Mouse (Mus musculus) left cerebral cortex, postnatal 10 days (tissue): ENCODE measurements around the gene Desi1. TPM values are rescaled to one million over a fixed set of nuclear protein-coding genes. Genes with fewer than 3 reads are reported as not detected.
"Not testable (repeated sequence)": the region's sequence is repeated elsewhere in the genome, so short reads cannot be mapped to it uniquely, and the experiment has no call there.

Experiments
- DNase-seq, 2 experiments: peaks; one replicate each; pipeline ENCODE4 v3.0.0; 2021 to 2022; ENCODE audit warnings: low spot score in 2 of 2, mixed read lengths in 1 of 2; ENCODE audit errors: extremely low spot score in 1 of 2
- intact Hi-C: fragments of 180-260 bp; cut with DNase I; formaldehyde crosslinking; loops from one replicate; pipeline ENCODE4 v1.15.1; 2025
- total RNA-seq, 2 experiments: library from RNA; stranded (reverse); gene quantifications; 2 replicates each; pipeline ENCODE4 v1.2.3; 2021

Gene Desi1
- total RNA-seq, 2 experiments from 2014 or later, result 91.9 to 93.6 TPM

DNA sequence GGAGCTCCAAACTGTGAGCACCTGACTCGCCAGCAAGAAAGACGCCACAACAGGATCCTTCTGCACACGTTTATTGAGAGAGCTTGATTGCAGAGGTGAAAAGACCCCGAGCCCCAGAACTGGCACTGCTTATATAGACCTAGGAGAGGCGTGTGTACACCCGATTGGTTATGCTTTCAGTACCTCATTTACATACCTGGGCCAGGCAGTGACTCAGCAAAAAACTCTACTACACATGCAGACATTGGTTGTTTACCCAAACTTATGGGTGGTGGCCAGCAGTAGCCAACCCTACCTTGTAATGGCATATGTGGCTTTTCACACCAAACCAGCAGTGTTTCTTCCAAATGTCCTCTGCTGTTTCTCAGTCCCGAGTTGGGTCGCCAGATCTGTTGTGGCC lies 58.5 kb downstream of the Desi1 start:
- DNase-seq, intact Hi-C loops: not testable (repeated sequence)

DNA sequence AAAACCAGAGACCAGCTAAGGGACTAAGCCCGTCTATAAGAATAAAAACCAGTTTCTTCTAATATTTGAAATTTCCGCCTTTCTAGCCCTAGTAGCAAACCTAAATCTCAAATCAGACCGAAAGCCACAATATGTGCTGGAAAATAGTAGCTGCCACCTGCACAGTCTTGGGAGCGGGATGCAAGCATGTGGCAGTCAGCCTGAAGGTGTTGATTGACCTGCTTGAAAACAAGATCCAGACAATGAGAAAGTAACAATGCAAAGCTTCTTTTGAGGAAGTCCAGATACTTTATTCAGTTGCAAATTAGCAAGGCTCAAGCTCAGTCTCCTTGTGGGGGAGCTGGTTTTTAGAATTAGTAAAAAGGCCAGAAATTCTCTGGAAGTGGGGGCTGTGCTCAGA lies 63.2 kb downstream of the Desi1 start:
- intact Hi-C loops, DNase-seq: not testable (repeated sequence)

DNA sequence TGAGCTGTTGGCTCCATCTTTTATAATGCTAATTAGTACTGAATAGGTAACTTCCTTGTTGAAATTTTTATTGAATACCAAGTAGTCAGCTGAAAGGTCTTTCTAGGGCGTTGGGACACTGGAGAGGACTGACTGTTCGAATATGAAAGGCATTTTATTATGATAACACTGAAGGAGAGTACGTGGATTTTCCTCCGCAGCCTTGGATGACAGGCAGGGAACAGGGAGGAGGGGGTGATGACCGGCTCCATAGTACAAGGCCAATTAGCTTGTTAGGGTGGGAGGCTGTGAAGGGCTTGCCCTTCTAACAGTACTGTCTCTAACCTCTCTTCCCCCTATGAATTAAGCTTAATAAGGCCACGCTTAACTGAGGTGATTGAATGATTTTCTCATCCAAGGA lies 64.0 kb downstream of the Desi1 start:
- intact Hi-C loops, DNase-seq: not testable (repeated sequence)

DNA sequence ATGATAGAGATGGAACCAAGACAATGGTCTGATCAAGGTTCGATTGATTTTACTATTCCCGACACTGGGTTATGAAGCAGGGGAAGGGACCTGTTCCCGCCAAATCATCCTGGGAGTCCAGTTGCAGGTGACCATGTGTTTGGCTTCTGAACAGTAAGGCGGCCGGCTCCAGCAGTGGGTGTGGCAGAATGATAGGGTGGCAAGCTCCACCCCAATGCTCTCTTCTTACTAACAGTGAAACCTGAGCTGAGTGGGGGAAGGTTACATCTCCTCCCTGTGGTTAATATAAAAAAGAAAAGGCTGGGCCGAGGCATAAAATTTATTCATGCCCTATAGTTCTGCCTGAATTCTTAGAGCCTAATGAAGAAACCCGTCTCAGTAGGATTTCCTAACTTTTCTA lies 64.5 kb downstream of the Desi1 start:
- DNase-seq, result no peak
- intact Hi-C loops, result no loop called here

DNA sequence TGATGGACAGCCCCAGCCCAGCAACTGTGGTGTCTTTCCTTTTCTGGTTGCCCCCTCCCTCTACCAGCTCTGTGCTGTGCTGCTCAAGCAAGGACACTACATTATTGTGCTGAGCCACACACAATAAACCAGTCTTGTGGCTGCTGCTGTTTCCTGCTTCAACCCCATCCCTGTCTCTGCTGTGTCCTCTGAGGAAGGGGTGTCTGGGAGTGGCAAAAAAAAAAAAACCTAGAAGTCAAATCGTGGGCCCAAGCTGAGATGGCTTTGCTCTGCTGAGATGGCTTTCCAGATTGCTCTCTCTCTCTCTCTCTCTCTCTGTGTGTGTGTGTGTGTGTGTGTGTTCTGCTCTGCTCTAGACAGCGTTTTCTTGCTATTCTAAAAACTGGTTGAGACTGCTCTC lies 65.2 kb downstream of the Desi1 start:
- intact Hi-C loops, result no loop called here
- DNase-seq, result no peak

DNA sequence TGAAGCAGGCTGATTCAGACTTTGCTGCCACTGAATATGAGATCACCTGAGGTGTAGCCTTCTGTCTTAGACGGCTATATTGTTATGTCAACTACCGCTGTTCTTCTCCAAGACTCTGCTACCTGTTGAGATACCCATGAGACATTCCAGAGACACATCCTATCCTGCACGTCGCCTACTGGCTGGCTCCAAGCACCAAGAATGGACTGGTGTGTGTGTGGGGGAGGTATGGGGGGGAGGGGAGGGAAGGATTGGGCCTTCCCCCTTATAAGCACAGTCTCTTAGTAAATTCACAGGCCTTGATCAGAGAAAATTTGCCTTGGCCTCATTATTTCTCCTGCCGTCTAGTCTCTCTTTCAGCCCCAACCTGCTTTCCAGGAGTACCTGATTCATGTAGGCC lies 65.8 kb downstream of the Desi1 start:
- intact Hi-C loops, result no loop called here
- DNase-seq, result no peak

DNA sequence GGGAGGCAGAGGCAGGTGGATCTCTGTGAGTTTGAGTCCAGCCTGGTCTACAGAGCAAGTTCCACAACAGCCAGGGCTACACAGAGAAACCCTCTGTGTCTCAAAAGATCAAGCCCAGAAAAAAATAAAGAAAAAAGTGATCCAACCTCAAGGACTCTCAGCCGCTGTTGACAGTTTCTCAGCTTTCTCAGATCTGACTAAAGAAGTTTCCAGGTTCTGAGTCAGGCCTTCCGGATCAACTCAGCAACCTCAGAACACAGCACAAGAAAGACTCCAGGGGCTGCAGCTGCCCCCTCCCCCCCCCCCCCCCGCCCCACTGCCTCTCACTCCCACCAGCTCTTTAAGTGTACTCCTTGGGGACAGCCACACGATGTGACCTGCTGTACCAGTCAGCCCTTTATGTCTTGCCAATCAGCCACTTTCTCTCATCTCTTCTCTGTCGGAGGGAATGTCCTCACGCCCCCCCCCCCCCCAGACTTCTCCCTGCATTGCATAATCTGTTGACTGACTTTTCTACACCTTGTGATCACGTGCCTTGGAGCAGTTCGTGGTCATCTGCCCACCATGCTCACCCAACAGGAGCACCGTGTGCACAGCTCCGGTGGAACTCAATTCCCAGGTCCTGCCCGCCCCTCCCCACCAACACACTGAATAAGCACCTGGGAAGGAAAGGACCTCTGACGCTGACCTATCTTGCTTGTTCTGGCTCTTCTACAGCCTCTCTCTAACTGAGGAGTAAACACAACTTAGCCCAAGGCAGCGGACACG lies 67.4 kb downstream of the Desi1 start:
- no peak for DNase-seq
- intact Hi-C loops, result no loop called here

DNA sequence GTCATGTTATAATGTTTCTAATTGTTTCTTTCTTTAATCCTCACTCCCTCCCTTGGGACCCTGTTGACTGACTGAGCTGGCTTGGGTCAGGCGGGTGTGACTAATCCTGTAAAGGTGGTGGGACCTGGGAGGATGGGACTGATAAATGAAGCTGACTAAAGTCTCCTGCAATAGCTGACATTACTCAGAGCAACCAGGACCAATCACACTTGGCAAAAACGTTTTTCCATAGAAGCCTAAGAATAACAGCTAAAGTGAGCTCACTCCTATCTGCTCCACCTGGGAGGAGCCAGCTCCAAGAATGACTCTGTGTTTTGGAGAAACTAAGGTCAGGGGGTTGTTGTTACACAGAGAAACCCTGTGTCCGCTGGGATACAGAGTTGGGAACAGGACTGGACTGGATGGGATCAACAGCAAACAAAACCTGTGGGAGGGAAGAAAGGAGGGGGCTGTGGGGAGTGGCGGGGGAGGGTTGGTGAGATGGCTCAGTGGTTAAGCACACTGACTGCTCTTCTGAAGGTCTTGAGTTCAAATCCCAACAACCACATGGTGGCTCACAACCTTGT lies 68.6 kb downstream of the Desi1 start:
- intact Hi-C loops, result no loop called here
- DNase-seq, result no peak

DNA sequence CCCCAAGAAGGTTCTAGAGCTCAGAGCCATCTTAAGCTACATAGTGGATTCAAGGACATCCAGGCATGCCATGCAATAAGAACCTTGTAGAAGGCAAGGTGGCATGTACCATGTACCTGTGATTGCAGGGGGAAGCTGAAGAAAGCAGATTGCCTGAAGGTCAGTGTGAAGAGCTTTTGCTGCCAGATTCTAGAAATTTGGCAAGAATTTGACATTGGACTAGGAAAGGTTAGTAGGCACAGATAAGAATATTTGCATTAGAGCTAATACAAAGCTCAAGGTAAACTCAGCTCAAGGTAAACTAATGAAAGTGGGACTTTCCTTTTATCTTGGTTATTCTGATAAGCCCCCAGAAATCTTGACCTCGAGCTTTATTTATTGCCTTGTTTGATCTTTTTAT lies 69.4 kb downstream of the Desi1 start:
- intact Hi-C loops, result no loop called here
- DNase-seq, result no peak

DNA sequence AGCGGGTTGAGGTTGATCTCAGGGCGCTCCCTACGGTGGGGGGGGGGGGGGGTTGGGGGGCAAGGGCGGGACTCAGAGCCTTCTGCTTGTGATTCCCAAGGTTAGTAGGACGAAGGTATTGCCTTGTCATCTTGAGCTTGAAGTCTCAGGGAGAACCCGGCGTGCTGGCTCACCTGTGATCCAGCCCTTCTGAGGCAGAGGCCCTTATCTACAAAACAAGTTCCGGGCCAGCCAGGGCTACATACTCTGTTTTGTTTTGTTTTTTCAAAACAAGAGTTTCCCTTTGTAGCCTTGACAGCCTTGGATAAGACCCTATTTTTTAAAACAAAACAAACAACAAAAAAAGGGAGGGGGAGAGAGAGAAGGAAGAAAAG lies 72.6 kb downstream of the Desi1 start:
- intact Hi-C loops, result loop anchor here (2.0 kb wide), 1 partner anchor 28 kb away; no protein-coding TSS in a partner anchor
- DNase-seq, result no peak

DNA sequence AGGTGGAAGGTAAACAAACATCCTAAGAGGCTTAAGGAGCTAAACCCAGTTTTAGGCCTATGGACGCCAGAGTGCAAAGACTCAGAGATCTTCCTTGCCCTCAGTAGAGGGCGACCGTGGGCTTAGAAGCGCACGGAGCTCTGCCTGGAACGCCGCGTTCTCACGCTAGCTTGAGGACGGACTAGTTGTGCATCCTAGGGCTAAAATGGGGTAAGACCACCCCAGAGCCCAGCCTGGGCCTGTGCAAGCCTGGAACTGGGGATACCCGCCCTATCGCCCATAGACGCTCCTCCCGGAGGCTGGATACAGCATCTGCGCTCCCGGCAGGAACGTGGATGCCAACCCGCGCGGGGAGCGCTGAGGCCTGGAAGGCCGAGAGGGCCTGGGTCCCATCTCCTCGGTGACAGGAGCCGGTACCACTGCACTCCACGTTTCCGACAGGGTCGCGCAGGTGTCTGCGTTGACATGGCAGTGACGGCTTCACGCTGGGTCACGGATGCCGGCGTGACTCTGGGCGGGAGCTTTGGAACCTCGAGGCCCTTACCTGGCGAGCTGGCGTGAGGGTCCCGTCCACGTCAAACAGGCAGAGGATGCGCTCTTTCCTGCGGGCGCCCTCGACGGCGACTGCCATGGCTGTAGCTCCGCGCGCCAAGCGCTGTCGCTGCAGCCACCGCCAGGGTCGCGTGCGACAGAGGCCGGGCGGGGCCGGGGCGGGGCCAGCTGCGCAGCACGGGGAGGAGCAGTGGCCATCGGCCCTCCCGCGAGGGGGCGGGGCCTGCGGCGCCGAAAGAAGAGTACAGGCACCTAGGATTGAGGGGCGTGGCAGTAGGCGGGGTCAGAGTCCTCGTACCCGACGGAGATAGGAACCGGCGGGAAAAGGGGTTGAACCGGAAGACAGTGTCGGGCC lies 73.2 kb downstream of the Desi1 start, which contains the start of gene Pmm1:
Gene Pmm1, minus strand, starts transcription at position 760 of the 907 bp plus-strand sequence.
- peak; percentile 95 to 99 for DNase-seq
- intact Hi-C loops, result loop anchor here (2.0 kb wide), 1 partner anchor 28 kb away; no protein-coding TSS in a partner anchor

DNA sequence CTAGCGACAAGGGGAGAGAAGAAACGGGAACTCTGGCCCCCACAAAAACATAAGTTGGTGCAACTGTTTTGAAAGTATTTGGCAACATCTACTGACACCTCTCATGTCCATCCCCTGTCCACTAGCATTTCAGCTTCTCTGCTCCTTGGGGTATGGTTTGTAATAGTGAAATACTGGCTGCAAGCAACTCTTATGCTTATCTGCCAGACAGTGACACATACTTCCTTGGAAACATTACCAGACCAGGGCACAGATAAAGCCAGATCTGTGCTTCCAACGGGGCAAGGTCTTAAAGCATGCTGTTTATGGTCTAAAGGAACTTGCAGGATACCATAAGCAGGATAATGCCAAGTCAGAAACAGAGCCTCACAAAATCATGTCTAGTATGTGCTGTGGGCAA lies 74.8 kb downstream of the Desi1 start:
- intact Hi-C loops, result no loop called here

DNA sequence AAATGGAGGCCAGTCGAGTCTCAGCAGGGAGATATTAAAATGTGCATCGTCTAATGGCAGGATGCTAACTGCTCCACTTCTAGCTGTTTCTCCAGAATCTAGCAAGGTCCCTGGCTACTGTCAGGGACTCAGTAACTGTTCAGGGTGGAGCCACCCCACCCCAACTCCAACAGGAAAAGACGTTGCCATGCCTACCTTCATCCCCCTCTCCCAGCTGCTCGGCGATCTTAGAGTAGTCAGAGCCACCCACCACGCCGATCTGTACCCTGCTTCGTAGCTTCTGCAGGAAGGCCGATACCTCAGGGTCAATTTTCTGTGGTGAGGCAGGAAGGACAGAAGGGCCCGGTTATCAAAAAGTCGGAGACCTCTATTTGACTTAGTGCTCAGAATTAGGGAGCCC lies 76.1 kb downstream of the Desi1 start:
- peak in 1 of 2 experiments; percentile 32 for DNase-seq
- intact Hi-C loops, result no loop called here

More for the DNA sequence above, 74.8 kb downstream of the Desi1 start:
- DNase-seq, result no peak

DNA sequence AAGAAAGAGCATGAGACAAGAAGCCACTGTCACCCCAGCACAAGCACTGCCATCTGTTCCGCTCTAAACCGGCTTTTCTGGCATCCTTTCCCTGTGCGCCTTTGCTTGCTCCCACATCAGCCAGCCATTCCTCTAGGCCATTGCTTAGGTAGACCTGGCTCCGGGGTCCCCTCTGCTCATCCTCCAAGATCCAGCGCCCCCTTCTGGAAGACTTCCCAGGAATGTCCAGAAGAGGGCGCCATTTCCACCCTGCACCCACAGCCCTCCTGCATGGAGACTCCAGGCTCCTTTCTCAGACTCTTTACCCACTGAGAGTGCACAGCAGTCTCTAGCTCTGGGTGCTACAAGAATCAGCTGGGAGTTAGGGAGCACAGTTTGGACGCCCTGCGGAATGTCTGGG lies 77.2 kb downstream of the Desi1 start:
- intact Hi-C loops, result no loop called here
- peak in 1 of 2 experiments; percentile 66 for DNase-seq

DNA sequence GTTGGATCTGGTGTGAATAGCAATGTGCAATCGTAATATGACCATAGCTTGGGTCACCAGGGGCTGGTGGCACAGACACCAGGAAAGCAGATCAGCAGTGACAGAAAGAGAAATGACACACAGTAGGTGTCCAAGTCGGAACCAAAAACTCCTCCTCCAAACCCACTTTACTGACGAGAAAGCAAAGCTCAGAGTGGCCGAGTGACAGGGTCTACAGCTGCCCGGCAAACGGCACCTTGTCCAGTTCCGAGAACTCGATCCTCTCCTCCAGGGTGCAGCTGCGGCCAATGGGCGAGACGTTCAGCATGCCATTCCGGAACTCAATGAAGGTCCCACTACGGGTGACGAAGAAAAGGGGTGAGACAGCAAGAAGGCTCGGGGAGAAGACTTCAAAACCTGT lies 78.2 kb downstream of the Desi1 start:
- no peak for DNase-seq
- intact Hi-C loops, result no loop called here

DNA sequence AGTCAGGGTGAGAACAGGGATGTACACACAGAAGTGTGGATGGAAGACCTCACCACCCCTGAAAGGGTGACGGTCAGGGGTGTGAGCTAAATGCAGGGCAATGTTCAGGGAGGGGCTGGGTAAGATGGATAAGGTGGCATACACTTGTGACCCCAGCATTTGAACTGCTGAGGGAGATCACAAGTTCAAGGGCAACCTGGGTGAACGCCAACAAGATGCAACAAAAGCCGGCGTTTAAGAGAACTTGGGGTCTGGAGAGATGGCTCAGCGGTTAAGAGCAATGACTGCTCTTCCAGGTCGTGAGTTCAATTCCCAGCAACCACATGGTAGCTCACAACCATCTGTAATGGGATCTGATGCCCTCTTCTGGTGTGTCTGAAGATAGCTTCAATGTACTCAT lies 78.9 kb downstream of the Desi1 start:
- intact Hi-C loops, result no loop called here
- no peak for DNase-seq

DNA sequence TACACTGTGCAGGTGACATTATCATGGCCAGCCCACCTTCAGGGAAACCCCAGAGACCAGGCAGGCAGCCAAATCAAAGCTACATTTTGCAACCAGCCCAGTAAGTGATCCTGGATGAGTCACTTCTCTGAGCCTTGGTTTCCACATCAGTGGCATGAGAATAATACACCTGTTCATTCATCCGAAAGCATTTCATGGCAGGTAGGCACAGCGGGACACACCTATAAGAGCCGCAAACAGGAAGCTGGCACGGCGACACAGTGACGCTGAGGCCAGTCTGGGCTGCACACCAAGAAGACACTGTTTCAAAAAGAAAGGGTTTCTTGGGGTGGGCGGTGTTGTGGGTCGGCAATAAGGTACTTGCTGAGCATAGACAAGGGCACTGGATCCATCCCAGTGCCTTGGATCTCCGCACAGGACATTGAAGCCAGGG lies 79.5 kb downstream of the Desi1 start:
- intact Hi-C loops, result no loop called here
- no peak for DNase-seq

DNA sequence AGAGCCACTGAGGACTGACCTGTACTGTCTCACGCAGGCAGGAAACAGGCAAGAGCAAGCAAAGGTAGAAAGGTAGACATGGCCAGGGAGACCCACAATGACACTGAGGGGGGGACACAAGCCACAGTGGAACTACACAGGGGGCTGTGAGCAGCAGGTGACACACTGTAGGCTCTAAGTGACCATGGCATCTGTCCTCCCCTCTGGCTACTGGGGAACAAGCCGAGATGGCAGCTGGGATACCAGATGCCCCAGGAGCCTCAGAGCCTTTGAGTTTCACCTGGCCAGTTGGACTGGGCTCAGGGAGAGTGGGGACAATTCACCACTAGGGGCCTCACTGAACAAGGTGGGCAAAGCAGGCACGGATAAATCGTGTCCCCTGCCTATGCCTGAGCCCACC lies 81.4 kb downstream of the Desi1 start:
- intact Hi-C loops, result no loop called here
- no peak for DNase-seq

DNA sequence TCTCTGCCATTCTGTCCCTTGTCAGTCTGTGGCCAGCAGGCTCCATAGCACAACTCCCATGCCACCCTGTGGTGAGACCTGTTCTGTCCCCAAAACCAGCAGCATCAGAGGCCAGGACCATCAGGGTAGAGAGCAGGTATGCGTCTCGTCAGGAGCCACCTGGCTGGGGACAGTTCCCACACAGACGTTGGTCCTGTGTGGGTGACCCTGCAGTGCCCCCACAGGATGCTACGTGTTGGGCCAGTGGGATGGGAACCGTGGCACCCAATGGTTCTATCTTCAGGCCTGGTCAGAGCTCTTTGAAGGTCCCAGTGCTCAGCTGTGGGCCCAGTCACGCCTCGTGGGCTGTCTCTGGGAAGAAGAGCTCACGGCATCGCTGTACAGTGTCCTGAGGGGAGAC lies 82.5 kb downstream of the Desi1 start:
- intact Hi-C loops, result no loop called here

More for the DNA sequence above, 82.5 kb downstream of the Desi1 start:
- DNase-seq, result peak in 1 of 2 experiments; percentile 24
